ENCODE assay signal across 23 mouse cellular contexts in genomic region chr6:100628223-100628622, GRCm38 (mm10). TPM values are rescaled to one million over a fixed set of nuclear protein-coding genes. Genes with fewer than 3 reads are reported as not detected.
A peak's percentile ranks its signal among the peaks of the same experiment; 100 is the strongest.
DNase-seq lines count a peak whose midpoint lies in the region; ATAC-seq lines count a peak whose summit lies in the region.
"Had no signal": no experiment of that assay in that cellular context is flagged by ENCODE, and none has a peak within 500 bp of the region (broad histone marks: within the 10 kb centered on the region; RNA-seq: fewer than 3 reads in every experiment).

No protein-coding gene starts in this region.

- no peak for DNase-seq in liver, embryonic 11.5 days (ENCODE audit: low spot score)
- DNase-seq in liver: no peak
- peak; percentile 16 for DNase-seq in c-Kit-positive CD71-positive TER-119-positive erythroid progenitor cells, embryonic 14.5 days (ENCODE audit: low spot score)
- no peak for DNase-seq in MN1 (ENCODE audit: low spot score)
- DNase-seq: adrenal gland, adult 2 months; adrenal gland, postnatal 14 days; cerebellum, adult 18-20 months; cerebellum, adult 9-10 months; cerebellum, postnatal 14 days; gastrocnemius, postnatal 10 days; gastrocnemius, postnatal 36 days; heart, adult 2 months; heart, postnatal 14 days; heart, postnatal 4 days had no signal

- peaks cover 9% of the 10 kb centered on the region; the same call in 1 of the 2 replicates for H3K36me3 ChIP-seq in liver, embryonic 11.5 days (ENCODE audit: control insufficient read depth, insufficient read depth, low read length)
- peaks cover 3% of the 10 kb centered on the region; the same call in 1 of the 2 replicates for H3K36me3 ChIP-seq in kidney, embryonic 14.5 days (ENCODE audit: control insufficient read depth, insufficient read depth, low read length)

- ATAC-seq in liver, embryonic 11.5 days (replicated peaks; ENCODE audit: low FRiP score): peak; percentile 74
- ATAC-seq in megakaryocyte progenitor cell, adult 5-6 weeks (replicated peaks; ENCODE audit: poor library complexity): peak; percentile 42; the same call in 1 of the 2 replicates
- no peak for ATAC-seq in kidney, embryonic 14.5 days (ENCODE audit: low FRiP score, low TSS enrichment)
- ATAC-seq: forebrain, embryonic 13.5 days; forebrain, embryonic 16.5 days; hindbrain, postnatal 0 days had no signal

- no peak overlapping the region for H3K27ac ChIP-seq in liver, embryonic 11.5 days (ENCODE audit: low read depth, low read length)
- no peak overlapping the region for H3K27ac ChIP-seq in kidney, embryonic 14.5 days (ENCODE audit: low read depth, low read length)
- H3K27ac ChIP-seq: forebrain, embryonic 10.5 days; forebrain, embryonic 13.5 days; heart, adult 2 months; heart, embryonic 10.5 days; hindbrain, embryonic 14.5 days; hindbrain, postnatal 0 days had no signal

- no peaks in the 10 kb centered on the region for H3K27me3 ChIP-seq in liver, embryonic 11.5 days (replicated peaks; ENCODE audit: control insufficient read depth, insufficient read depth, low read length)
- no peaks in the 10 kb centered on the region for H3K27me3 ChIP-seq in kidney, embryonic 14.5 days (ENCODE audit: control insufficient read depth, insufficient read depth, low read length)
- H3K27me3 ChIP-seq: forebrain, embryonic 13.5 days; heart, embryonic 13.5 days had no signal

- H3K9ac ChIP-seq in liver, embryonic 11.5 days (ENCODE audit: low read depth, low read length): no peak overlapping the region
- H3K9ac ChIP-seq in kidney, embryonic 14.5 days (ENCODE audit: low read depth, low read length): no peak overlapping the region
- H3K9ac ChIP-seq: forebrain, embryonic 13.5 days; heart, embryonic 13.5 days; hindbrain, embryonic 14.5 days had no signal

- WGBS in liver, embryonic 11.5 days: 49% methylated on average over 3 of the region's 3 CpGs
- WGBS in kidney, embryonic 14.5 days: 72% methylated on average over 3 of the region's 3 CpGs

- H3K9me3 ChIP-seq in liver, embryonic 11.5 days (ENCODE audit: control insufficient read depth, low read length): no peaks in the 10 kb centered on the region
- no peaks in the 10 kb centered on the region for H3K9me3 ChIP-seq in kidney, embryonic 14.5 days (ENCODE audit: control insufficient read depth, low read length)
- H3K9me3 ChIP-seq: forebrain, embryonic 10.5 days; forebrain, embryonic 13.5 days; heart, embryonic 10.5 days; heart, embryonic 13.5 days had no signal

- no peak overlapping the region for H3K4me3 ChIP-seq in liver, embryonic 11.5 days (ENCODE audit: low read depth, low read length)
- H3K4me3 ChIP-seq in kidney, embryonic 14.5 days (ENCODE audit: low read length): no peak overlapping the region
- H3K4me3 ChIP-seq: forebrain, embryonic 10.5 days; forebrain, embryonic 13.5 days; heart, adult 2 months; heart, embryonic 10.5 days; heart, embryonic 13.5 days had no signal

- no peak overlapping the region for H3K4me2 ChIP-seq in liver, embryonic 11.5 days
- H3K4me2 ChIP-seq in kidney, embryonic 14.5 days (replicated peaks; ENCODE audit: low read depth, low read length): no peak overlapping the region
- H3K4me2 ChIP-seq: forebrain, embryonic 13.5 days; heart, embryonic 13.5 days; hindbrain, embryonic 14.5 days had no signal

- peaks cover 9% of the 10 kb centered on the region for H3K4me1 ChIP-seq in liver, embryonic 11.5 days (replicated peaks; ENCODE audit: control insufficient read depth, insufficient read depth, low read length)
- no peaks in the 10 kb centered on the region for H3K4me1 ChIP-seq in kidney, embryonic 14.5 days (ENCODE audit: control insufficient read depth, insufficient read depth, low read length)
- H3K4me1 ChIP-seq: forebrain, embryonic 10.5 days; forebrain, embryonic 13.5 days had no signal

RNA-seq across cellular contexts. Expression of gene Shq1, which starts 42.7 kb away (rescaled TPM):
- 23.6 and 28.6 TPM in 2 replicates for polyA plus RNA-seq in liver, embryonic 11.5 days (2014; fragmentation: Nextera tagmentation; extraction: Ambion mirVana)
- total RNA-seq in megakaryocyte progenitor cell, adult 5-6 weeks (2015): 7.0 and 9.1 TPM in 2 replicates
- total RNA-seq in megakaryocyte progenitor cell, adult 5-6 weeks (2017): 17.4 and 17.8 TPM in 2 replicates
- 13.8 and 20.1 TPM in 2 replicates for polyA plus RNA-seq in kidney, embryonic 14.5 days (2014; fragmentation: Nextera tagmentation; extraction: Ambion mirVana)
